Mouse (Mus musculus): ENCODE measurements at regions not wholly inside any gene's neighbourhood (a gene's known extent, or its start where the extent isn't known, plus 50 kb on each side); places are given as distances from the start of the nearest gene placed in this dataset.

DNA sequence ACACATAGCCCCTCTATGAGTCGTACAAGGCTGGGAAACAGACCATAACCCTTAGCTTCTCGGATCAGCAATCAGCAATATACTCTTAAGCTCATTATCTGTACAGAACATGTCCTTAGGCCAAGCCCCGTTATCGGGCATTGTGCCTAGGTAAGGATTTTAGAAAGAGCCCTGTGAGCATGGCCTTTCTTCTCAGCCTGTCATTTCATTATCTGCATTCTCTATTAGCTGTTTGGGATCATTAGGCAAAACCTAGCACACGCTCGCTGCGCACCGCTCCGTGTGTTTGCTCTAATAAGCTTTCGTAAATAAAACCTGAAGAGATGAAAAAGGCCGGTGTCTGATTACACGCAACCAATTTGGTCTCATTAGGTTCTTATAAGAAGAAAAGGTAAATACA is 2507.1 kb upstream of the 5930422O12Rik start:
- TF ChIP-seq POLR2A (IDR thresholded peaks at IDR 0.05; ENCODE audit: control insufficient read depth, extremely low read depth, insufficient read depth, low read length, poor library complexity) (no peak), CTCF (IDR thresholded peaks at IDR 0.05; ENCODE audit: borderline replicate concordance, control insufficient read depth, extremely low read depth, insufficient read depth, low read length, poor library complexity) (no peak)
